Mouse (Mus musculus): Measurements from ENCODE around the gene Sh2b2.

Gene Sh2b2

GRCm38 (mm10) chr5:136246452-136246838, at the start of gene Sh2b2:
Gene Sh2b2, minus strand, starts transcription at chr5:136246556.
- DNase-seq (ENCODE audit: extremely low spot score, low read depth, low spot score), result no peak

- DNase-seq (ENCODE audit: extremely low spot score, low read depth, low spot score), result no peak
Measured at GRCm38 (mm10) chr5:136292971-136293418, 46.6 kb upstream of the Sh2b2 start.

- no peak for DNase-seq (ENCODE audit: extremely low spot score, low read depth, low spot score)
Measured at GRCm38 (mm10) chr5:136292361-136292760, 46.0 kb upstream of the Sh2b2 start.

GRCm38 (mm10) chr5:136291562-136291961, 45.2 kb upstream of the Sh2b2 start:
- no peak for DNase-seq (ENCODE audit: extremely low spot score, low read depth, low spot score)

GRCm38 (mm10) chr5:136289776-136290175, 43.4 kb upstream of the Sh2b2 start:
- DNase-seq (ENCODE audit: extremely low spot score, low read depth, low spot score), result no peak

- no peak for DNase-seq (ENCODE audit: extremely low spot score, low read depth, low spot score)
Measured at GRCm38 (mm10) chr5:136288351-136289081, 42.2 kb upstream of the Sh2b2 start.

GRCm38 (mm10) chr5:136286566-136286965, 40.2 kb upstream of the Sh2b2 start:
- no peak for DNase-seq (ENCODE audit: extremely low spot score, low read depth, low spot score)

- DNase-seq (ENCODE audit: extremely low spot score, low read depth, low spot score), result no peak
Measured at GRCm38 (mm10) chr5:136285106-136285505, 38.8 kb upstream of the Sh2b2 start.

- no peak for DNase-seq (ENCODE audit: extremely low spot score, low read depth, low spot score)
Measured at GRCm38 (mm10) chr5:136281351-136281750, 35.0 kb upstream of the Sh2b2 start.

- DNase-seq (ENCODE audit: extremely low spot score, low read depth, low spot score), result no peak
Measured at GRCm38 (mm10) chr5:136274739-136275138, 28.4 kb upstream of the Sh2b2 start.

- DNase-seq (ENCODE audit: extremely low spot score, low read depth, low spot score), result no peak
Measured at GRCm38 (mm10) chr5:136269937-136270336, 23.6 kb upstream of the Sh2b2 start.

- no peak for DNase-seq (ENCODE audit: extremely low spot score, low read depth, low spot score)
Measured at GRCm38 (mm10) chr5:136266077-136266476, 19.7 kb upstream of the Sh2b2 start.

- DNase-seq (ENCODE audit: extremely low spot score, low read depth, low spot score), result no peak
Measured at GRCm38 (mm10) chr5:136263342-136263741, 17.0 kb upstream of the Sh2b2 start.

- DNase-seq (ENCODE audit: extremely low spot score, low read depth, low spot score), result peak; percentile 44
Measured at GRCm38 (mm10) chr5:136258919-136259318, 12.6 kb upstream of the Sh2b2 start.

GRCm38 (mm10) chr5:136252899-136253298, 6.5 kb upstream of the Sh2b2 start:
- DNase-seq (ENCODE audit: extremely low spot score, low read depth, low spot score), result peak; percentile 58

GRCm38 (mm10) chr5:136251004-136251403, 4.6 kb upstream of the Sh2b2 start:
- DNase-seq (ENCODE audit: extremely low spot score, low read depth, low spot score), result no peak

GRCm38 (mm10) chr5:136248441-136248840, 2.1 kb upstream of the Sh2b2 start:
- DNase-seq (ENCODE audit: extremely low spot score, low read depth, low spot score), result no peak

GRCm38 (mm10) chr5:136245541-136246451, 560 bp downstream of the Sh2b2 start:
- DNase-seq (ENCODE audit: extremely low spot score, low read depth, low spot score), result no peak

- DNase-seq (ENCODE audit: extremely low spot score, low read depth, low spot score), result peak; percentile 33
Measured at GRCm38 (mm10) chr5:136244762-136245540, 1.4 kb downstream of the Sh2b2 start.

- no peak for DNase-seq (ENCODE audit: extremely low spot score, low read depth, low spot score)
Measured at GRCm38 (mm10) chr5:136243851-136244761, 2.2 kb downstream of the Sh2b2 start.

Measured in hindlimb bud, embryonic 11.5 days (tissue).